Mouse (Mus musculus) lung, postnatal 0 days (tissue): ENCODE data around the gene Cd244a.

Experiments
- CTCF ChIP-seq: IDR thresholded peaks from 2 replicates; pipeline ENCODE4 v1.5.1; 2016; ENCODE audit warnings: antibody characterized with exemption, mild to moderate bottlenecking
- EP300 ChIP-seq: IDR thresholded peaks from 2 replicates; pipeline ENCODE4 v1.6.1; 2016; ENCODE audit warnings: antibody characterized with exemption, mild to moderate bottlenecking, control low read depth

GRCm38 (mm10) chr1:171551326-171551725 lies 7.7 kb upstream of the Cd244a start:
- no peak for TF ChIP-seq EP300
- no peak for TF ChIP-seq CTCF
